Mouse (Mus musculus) gastrocnemius, adult 8-10 months (tissue): ENCODE data around the gene Eif4g1. TPM values are rescaled to one million over a fixed set of nuclear protein-coding genes. Genes with fewer than 3 reads are reported as not detected.

Experiments used
- DNase-seq, 2 experiments: peaks; one replicate each; pipeline ENCODE4 v3.0.0; 2022; ENCODE audit warnings: low spot score in 2 of 2
- total RNA-seq, 4 experiments: library from RNA; stranded (reverse); gene quantifications; 2 replicates each; pipeline ENCODE4 v1.2.4; 2022

The Eif4g1 gene
- total RNA-seq, 4 experiments from 2014 or later = 448 to 476 (median 451) TPM

DNA sequence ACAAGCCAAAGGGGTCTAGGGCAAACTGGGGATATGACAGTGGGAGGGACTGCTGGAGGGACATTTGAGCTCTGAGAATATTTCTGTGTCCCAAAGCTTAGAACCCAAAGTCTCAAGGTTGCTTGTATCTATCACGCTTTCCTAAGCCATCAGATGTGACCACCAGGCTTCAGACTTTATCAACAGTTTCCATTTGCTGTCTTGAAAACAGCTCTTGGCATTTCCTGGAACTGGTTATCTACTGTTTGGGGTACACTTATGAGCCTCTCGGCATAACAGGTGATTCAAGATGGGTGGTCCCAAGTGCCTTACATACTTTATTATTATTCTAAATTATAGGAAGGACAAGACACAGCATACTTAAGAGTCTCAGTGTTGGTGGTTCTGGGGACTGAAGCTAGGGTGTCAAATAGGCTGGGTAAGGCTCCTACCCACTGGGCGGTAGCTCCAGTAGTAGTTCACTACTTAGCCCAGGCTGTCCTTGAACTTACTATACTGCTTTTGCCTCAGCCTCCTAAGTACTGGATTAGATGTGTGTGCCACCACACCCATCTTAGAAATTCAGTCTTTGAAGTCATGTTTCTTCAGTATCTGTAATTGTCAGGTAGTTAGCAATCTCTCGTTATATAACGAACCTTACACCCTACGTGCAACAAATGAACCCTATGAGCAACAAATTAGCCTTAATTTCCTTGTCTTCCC, 35.7 kb downstream of the Eif4g1 start:
- no peak for DNase-seq

DNA sequence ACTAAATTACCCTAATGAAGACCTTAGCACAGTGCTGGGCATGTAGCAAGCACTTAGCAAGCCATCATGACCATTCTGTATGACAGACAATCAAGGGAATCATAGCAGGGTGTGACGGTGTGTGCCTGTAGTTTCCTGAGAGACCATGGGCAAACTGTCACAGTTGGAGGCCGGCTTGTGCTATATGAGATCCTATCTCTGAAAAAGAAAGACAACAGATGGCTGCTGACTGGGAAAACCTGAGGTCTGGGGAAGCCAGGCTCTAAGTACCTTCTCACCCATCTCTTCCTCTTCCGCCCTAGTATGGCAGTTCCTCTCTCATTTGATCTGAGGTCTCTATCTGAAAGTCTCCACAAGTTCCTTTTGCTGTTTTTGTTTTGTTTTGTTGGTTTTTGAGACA, 37.7 kb downstream of the Eif4g1 start:
- no peak for DNase-seq

DNA sequence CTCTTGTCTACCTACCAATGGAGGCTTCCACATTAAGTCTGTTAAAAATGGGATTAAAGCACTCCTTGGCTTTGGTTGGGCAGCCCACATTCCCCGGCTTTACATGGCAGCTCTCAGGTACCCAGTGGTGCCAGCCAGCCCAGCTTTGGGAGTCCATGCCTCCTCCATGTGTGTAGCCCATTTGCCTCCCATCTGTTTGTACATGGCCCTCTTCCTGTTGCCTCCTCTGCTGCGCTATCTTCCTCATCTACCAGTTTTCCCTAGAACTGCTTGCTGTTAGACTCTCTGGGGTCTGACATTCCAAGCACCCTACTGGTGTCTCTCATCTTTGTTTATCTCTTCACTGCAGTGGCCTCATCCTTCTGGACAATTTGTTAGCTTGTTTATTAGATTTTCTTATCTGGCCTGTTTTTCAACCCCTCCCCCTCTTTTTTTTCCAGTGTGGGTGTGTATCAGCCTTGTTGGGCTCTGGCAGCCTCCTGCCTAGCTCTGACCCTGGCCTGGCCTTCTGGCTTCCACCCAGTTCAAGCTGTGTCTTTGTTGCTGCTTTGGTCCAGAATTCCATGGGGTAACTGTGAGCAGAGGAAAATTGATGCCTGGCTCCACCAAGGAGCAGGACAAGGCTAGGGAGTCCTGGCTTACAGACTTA, 38.4 kb downstream of the Eif4g1 start:
- DNase-seq = no peak

- DNase-seq = no peak
Measured at GRCm38 (mm10) chr16:20708220-20708938, 40.3 kb downstream of the Eif4g1 start.

DNA sequence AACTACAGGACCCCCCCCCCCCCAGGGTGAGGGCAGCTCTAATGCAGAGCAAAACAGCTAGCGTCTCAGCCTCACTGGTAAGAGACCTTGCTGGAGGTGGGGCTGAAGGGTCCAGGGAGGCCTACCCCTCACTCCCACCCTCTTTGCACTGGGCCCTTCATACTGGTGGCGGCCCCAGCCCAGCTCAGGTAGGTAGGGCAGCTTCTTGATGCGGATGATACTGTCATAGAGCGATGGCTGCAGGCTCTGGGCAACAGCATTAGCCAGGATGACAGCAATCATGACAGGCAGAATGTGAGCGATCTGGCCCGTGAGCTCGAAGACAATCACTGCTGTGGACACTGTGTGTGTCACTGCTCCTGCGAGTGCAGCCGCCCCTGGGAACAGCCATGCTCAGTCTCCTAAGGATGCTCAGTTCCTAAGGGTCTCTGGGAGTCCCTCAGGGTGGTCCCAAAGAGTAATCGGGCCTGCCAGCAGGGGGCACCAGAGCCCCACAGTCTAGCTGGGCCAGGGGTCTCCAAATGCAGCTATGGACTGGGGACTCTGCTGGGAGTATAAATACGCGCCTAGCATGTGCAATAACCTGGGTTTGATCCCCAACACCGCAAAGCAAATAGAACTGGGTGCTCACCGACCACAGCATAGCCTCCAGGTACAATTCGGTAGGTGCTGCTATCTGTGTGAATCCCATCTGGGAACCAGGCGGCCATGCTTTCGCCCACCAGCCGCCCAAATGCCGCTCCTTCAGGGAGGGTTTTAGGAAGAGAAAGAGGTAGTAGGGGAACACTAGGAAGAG, 41.0 kb downstream of the Eif4g1 start:
- no peak for DNase-seq

DNA sequence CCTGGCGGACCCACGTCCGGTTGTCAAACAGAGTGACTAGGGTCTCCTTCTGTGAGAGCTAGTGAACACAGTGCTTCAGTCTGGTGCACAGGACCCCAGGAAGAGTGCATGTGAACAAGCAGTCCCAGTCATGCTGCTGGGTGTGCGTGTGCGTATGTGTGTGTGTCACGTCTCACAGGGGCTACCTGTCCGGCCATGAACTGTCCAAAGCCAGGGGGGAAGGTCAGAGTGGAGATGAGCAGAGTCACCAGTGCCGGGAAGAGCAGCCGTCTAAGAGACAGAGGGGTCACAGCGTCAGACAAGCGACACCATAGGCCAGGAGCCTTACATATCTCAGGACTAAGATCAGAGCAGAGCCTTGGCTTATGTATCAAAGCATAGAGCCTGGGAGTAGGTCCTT, 42.3 kb downstream of the Eif4g1 start:
- no peak for DNase-seq

DNA sequence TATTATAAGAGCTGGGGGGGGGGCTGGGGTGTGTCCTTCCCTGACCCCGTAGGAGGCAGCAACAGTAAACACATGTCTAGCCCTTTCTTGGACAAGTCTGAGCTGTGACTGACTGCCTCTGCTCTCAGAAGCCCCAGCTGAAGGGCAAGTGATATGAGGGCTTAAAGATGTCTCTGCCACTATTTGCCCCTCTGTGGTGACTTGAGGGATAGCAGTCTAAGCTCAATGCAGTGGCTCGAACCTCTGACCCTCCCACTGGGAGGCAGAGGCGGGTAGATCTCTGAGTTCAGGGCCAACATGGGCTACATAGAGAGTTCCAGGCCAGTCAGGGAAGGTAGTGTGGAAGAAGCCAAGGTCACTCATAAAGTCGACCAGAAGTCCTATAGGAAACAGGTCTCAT, 42.7 kb downstream of the Eif4g1 start:
- DNase-seq = no peak

DNA sequence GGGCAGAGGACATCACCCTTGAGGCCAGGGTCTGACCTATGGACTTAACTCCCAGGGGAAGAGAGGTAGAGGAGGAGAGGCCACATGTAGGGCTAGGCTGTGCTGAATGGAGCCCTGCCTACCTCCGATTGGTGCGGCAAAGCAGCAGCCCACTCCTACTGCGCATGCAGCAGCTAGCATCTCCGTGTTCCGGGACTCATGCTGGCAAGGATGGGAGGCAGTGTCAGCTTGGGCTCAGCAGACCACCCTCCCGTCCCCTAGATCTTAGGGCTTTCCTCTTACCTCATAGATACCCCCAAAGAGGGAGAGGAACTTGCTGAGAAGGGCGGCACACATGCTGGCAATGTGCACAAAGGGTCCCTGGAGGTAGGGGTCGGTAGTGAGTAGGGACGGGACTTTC, 44.1 kb downstream of the Eif4g1 start:
- DNase-seq = no peak

- no peak for DNase-seq
Measured at GRCm38 (mm10) chr16:20712889-20713288, 44.8 kb downstream of the Eif4g1 start.

DNA sequence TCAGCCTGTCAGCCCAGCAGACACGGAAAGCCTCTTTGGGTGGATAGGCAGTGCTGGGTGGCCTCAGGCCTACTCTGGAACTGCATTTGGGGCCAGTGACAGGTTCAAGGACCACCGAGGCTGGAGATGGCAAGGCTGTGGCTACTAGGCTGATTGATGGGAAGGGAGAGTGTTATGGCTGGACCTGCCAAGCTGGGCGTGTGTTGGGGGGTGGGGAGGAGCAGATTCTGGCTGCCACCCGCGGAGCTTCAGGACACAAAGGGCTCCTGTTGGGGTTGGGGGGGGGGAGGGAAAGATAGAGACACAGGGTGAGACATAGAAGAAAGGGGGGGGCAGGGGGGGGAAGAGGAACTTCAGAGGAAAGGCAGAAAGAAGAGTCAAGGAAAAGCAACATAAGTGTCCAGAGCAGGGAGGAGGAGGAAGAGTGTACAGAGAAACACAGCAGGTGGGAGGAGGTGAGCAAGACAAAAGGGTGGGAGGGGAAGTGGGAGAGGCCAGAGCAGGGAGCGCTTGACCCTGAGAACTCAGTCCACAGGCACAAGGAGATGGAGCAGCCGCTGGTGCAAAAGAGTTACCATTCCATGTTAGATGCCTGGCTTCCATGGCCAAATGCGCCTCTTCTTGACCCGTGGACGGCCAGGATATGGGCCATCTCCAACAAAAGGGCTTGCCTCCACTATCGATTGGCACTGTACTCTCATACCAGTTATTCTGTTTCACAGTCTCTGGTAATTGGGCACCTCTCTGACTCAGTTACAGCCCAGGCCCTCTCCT, 46.4 kb downstream of the Eif4g1 start:
- DNase-seq = no peak

DNA sequence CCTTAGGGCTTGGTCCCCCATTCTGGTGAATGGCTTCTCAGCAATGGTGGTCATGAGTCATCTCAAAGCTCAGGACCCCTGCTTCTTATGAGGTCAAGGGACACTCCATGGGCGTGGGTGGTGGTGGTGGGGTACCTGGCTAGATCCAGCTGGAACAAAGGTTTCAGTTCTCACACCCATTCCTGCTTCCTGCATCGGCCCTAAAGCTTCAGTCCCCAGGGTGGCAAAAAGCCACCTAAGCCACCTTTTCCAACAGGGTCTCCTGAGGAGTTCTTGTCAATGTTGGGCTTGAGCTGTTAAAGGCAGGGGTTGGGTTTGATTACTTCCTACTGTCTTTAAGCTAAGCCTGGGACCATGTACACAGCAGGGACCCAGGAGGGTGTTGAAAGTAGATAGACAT, 47.0 kb downstream of the Eif4g1 start:
- DNase-seq = no peak

DNA sequence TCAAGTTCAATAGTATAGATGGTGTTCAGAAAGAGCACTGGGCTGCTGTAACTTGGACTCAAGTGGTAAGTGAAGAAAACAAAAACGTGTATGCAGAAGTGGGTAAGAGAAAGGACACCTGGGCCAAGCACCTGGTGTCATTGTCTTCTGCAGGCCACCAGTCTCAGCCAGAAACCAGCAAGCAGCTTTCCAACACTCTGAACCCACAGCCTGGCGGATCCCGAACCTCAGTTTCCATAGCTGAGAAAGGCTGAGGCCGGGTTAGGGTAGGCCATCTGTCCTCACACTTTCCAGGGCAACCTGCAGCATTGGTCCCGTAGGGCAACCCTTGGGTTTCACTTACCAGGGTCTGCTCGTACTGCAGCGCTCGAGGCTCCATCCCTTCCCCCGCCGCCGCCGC, 47.5 kb downstream of the Eif4g1 start:
- DNase-seq = no peak

GRCm38 (mm10) chr16:20715976-20716840, 48.1 kb downstream of the Eif4g1 start:
- DNase-seq = peak in 1 of 2 experiments; percentile 62

DNA sequence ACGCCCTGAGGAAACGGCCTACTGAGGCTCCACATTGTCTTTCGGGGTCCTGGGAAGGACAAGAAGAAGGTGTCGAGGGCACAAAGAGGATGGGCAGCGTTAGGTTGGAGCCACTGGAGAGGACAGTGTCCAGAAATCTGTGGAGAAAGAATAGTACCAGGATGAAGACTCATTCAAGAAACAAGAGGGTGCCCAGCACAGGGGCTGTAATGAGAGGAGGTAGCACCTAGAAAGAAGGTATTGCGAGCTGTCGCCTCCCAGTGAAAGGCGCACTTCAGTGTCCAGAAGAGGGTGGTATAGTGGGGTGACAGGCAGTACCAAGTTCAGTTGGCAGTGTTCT, 48.7 kb downstream of the Eif4g1 start:
- no peak for DNase-seq

GRCm38 (mm10) chr16:20717181-20717977, 49.3 kb downstream of the Eif4g1 start, which contains the start of the genes Polr2h and Clcn2:
Gene Polr2h (plus strand): TSS chr16:20717665.
Gene Clcn2 (minus strand): TSS chr16:20717746.
- peak; percentile 94 to 97 for DNase-seq

- DNase-seq = no peak
Measured at GRCm38 (mm10) chr16:20717978-20718670, 50.0 kb downstream of the Eif4g1 start.

DNA sequence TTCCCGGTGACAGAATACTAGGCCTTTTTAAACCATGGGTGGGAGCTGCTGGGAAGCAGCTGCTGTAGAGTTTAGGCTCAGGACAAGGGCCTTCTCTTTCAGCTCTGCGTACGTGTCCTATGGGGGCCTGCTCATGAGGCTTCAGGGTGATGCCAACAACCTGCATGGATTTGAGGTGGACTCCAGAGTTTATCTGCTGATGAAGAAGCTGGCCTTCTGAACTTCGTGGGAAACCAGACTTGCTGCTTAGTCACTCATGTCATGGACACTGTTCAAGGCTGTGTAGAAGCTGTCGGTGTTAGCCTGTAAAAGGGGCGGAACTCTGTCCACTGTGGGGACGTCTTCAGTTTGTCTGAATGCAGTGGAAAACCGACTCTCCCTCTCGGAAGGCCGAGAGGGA, 53.7 kb downstream of the Eif4g1 start:
- DNase-seq = no peak

GRCm38 (mm10) chr16:20722736-20723135, 54.6 kb downstream of the Eif4g1 start:
- no peak for DNase-seq

DNA sequence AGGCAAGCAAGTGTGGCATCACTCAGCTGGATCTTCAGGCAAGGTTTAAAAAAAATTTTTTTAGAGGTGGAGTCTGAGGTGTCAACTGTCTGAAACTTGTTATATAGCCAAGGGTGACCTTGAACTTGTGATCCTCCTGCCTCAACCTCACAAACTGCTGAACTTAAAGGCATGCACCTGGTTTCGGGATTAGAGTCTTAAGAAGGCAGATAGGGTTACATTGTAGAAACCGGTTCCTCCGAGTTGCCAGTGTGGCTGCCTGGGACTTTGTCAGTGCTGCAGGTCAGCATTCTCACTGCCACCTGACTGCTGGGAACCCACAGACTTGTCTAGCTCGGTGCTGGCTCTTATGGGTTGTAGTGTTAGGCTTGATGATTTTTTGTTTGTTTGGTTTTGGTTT, 55.1 kb downstream of the Eif4g1 start:
- DNase-seq = no peak
